Mouse (Mus musculus) liver (tissue): Measurements from ENCODE around the gene Col23a1.

Experiments
- DNase-seq: peaks from one replicate; pipeline ENCODE4 v3.0.0-alpha.2; 2020; ENCODE audit warnings: mixed read lengths

Gene Col23a1

DNA sequence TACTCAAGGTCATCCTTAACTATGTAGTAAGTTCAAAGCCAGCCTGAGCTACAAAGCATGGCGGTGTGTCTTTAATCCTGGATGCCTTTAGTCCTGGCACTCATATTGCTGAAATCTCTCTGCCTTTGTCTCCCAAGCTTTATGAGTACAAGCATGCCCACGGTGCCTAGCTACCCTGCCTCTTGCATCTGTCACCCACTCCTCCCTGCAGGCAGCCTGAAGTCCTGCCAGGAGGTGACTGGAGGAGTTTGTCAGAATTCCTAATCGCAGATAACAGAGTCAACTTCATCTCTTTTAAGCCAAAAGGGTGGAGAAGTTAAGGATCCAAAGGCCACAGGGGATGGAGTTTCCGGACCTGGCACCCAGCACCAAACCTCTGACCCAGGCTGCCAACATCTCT lies 203.7 kb downstream of the Col23a1 start:
- DNase-seq: no peak

DNA sequence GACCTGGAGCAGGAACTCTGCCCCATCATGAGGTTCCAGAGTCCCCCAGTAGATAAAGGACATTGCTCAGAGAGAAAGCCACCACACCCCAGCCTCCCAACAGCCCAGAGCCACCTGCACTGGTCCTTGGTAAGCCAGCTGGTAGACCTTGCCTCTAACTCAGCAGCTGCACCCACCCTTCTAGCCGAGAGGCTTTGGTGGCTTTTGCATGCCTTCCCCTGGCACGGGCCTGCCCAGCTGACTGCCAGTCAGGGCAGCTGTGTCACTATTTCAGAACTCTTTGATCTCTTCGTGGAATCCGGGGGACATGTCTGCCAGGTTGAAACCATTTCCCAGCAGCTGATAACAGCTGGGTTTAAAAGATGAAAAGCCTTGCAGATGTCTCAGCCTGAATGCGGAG lies 204.5 kb downstream of the Col23a1 start:
- no peak for DNase-seq

DNA sequence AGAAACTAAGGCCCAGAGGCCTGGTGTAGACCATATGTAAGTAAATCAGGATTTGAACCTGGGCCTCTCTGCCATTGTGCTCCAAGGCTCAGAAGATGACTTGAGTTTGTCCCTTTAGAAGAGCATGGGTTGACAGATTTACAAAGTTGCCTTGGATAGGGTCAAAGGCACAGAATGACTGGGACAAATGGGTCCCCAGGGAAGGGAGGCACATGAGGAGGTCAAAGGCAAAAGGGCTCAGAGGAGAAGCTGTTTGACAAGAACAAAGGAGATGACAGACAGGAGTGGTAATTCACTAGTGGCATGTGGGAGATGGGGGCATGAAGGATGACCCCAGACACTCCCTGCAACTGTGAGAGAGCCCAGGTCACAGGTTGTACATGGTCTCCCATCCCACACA lies 210.1 kb downstream of the Col23a1 start:
- DNase-seq: no peak

GRCm38 (mm10) chr11:51502431-51502851 lies 212.7 kb downstream of the Col23a1 start:
- no peak for DNase-seq

- DNase-seq: peak; percentile 12
These were observed 215.2 kb downstream of the Col23a1 start for GRCm38 (mm10) chr11:51504946-51505345.

GRCm38 (mm10) chr11:51508053-51508452 lies 218.3 kb downstream of the Col23a1 start:
- no peak for DNase-seq

DNA sequence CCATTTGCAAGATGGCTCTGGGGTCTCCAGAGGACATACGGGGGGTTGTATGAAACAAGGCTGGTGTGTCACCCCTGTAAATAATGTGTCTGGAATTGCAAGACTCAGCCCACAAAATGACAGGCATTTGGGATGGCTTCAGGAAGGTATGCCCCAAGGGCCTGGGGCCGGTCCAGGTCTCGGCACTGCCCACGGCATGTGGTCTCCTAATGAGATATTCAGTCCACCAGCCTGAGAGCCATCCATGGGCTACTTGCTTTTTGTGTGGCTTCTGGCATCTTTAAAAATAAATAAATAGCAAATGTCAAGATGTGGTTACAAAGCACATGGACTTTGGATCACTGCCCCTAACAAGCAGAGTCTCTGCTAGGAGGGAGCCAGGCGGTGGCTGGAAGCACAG lies 219.5 kb downstream of the Col23a1 start:
- DNase-seq: no peak

- no peak for DNase-seq
These were observed 223.3 kb downstream of the Col23a1 start for GRCm38 (mm10) chr11:51513019-51513418.

- no peak for DNase-seq
These were observed 225.6 kb downstream of the Col23a1 start for GRCm38 (mm10) chr11:51515346-51515745.

DNA sequence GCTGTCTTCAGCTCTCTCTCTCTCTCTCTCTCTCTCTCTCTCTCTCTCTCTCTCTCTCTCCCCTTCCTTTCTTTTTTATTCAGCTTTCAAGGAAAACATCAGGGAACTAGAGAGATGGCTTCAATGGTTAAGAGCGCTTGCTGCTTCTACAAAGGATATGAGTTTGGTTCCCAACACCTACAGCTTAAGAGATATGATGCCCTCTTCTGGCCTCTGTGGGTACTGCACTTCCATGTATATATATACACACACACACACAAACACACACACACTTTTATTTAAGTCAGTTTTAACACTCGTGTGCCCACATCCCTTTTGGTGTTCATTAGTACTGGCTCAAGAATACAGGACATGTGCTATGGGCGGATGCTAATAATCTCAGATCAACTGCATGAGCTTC lies 228.4 kb downstream of the Col23a1 start:
- DNase-seq: peak; percentile 33

DNA sequence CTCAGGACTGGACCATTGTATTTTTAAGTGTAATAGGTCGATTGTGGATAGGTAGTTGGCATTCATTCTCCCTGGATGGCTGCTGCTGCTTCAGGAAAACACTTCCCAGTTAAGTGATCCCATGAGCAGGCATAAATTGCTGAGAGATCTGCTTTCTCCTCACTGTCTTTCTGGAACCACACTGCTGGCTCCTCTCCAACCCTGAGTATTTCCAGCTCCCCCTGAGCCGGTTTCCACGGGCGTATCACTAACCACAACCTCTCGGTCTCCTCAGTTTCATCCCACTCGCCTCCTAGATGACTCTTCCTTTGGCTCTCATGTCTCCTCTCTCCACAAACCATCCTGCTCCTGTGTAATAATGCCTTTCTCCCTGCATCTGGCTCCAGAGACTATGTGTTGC lies 228.9 kb downstream of the Col23a1 start:
- DNase-seq: no peak

- no peak for DNase-seq
These were observed 231.7 kb downstream of the Col23a1 start for GRCm38 (mm10) chr11:51521440-51521839.

DNA sequence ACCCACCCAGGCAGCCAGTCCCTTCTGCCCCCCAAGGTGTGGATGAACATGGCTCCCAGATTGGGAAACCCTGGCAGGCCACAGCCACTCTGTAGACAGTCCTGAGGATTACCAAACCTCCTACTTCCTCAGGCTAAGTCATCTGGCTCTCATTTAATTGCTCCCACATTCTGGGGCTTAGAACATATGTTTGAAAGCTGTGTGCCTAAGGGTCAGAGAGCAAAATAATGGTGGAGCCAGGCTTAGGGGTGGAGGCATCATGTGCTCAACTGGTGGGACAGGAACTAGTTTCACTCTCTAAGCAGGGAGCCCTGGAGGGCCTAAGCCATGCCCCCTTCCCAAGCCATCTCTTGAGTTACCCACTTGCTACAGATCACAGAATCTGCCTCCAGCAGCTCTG lies 233.5 kb downstream of the Col23a1 start:
- no peak for DNase-seq

- DNase-seq: no peak
These were observed 233.9 kb downstream of the Col23a1 start for GRCm38 (mm10) chr11:51523625-51524024.

DNA sequence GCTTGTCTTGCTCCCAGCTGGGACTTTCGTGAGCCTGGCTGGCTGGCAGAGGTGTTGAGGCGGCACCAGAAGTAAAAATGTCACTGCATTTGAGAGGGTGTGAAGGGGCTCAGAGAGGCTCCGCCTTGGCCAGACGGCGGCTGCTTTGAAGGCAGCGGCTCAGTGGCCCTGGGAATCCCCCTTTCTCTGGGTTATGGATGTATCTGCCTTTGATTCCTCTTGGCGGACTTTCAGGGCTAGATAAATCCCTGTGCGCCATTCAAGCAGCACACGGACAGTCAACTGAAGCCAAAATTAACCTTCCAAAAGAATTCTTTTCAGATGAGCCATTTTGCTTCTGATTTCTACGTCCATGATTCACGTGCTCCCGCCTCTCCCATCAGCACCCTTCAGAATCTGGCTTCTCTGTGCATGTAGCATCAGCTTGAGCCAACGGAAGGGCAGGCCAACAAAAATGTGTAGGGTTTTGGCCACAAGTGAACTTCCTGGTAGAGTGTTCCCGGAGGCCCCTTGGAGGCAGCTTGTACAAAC lies 237.0 kb downstream of the Col23a1 start:
- no peak for DNase-seq

GRCm38 (mm10) chr11:51533128-51533533 lies 243.4 kb downstream of the Col23a1 start:
- DNase-seq: no peak

GRCm38 (mm10) chr11:51534314-51534713 lies 244.6 kb downstream of the Col23a1 start:
- DNase-seq: peak; percentile 30

- DNase-seq: no peak
These were observed 248.7 kb downstream of the Col23a1 start for GRCm38 (mm10) chr11:51538388-51538787.

DNA sequence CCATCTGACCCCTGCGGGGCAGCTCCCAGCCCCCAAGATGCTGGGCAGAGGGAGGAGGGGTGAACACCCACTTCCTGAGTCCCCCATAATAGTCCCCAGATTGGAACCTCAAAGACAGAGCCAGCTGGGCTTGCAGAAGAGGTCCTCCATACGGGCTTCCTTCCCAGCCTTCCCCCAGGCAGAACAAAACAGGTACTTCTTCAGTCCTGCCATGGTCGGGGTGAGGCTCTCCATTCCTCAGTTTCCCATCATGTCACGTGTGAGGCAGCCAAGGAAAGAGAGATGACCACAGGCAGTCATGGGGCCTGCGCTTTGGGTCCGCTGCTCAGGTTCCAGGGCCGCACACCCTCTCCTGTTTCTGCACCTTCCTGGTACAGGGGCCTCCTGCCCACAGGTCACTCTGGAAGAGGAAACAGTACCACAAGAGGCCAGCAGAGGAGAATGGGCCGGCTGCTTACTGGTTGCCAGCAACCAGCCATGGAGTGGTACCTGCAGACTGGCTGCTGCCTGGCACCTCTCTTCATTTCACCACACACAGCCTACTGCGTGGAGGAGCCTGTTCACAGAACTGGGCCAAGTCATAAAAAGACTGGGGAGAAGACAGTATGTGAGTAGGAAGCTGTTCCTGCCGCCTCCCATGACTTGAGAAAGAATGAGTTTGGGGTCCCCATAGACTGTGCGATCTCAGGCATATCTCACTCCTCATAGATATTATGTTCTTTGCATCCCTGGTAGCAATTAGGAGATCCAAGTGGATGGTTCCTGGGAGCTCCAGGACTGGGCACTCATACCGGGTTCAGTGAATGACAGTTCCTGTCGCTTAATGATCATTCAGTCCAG lies 249.4 kb downstream of the Col23a1 start:
- DNase-seq: no peak

DNA sequence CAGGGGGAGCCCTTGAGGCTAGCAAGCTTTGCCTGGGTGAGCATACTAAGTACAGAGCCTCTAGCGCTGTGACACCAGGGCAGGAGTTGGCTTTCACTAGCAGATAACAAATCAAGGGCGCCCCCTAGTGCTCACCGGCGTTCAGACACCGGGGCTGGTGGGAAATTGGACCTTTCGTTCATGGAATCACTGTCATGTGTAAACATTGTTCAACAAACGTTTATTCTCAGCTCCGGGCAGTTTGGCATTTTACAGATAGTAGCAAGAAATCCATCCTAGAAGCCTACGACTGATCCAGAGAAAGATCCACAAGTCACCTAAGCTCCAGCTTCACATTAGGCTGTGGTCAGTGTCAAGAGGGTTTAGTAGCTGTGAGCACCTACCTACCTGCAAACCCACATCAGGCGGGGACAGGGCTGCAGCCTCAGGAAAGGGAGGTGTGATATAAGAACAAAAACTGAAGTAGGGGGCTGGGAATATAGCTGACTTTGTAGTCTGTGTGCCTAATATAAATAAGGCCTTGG lies 250.1 kb downstream of the Col23a1 start:
- peak; percentile 94 for DNase-seq

GRCm38 (mm10) chr11:51542424-51542823 lies 252.7 kb downstream of the Col23a1 start:
- no peak for DNase-seq

GRCm38 (mm10) chr11:51543487-51544050 lies 253.8 kb downstream of the Col23a1 start:
- no peak for DNase-seq

DNA sequence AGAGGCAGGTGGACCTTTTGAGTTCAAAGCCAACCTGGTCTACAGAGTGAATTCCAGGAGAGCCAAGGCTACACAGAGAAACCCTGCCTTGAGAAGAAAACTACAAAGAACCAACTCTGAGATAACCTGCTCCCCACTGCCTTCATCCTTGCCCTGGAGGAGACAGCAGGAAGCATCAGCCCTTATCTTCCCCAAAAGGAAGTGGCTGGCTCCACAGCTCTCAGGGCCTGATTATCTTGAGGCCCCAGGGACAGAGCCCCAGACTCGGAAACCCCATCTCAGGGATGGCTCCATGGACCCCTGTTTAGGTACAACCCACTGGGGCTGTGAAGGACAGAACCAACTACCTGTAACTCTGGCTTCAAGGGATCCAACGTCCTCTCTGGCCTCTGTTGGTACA lies 254.7 kb downstream of the Col23a1 start:
- peak; percentile 28 for DNase-seq

DNA sequence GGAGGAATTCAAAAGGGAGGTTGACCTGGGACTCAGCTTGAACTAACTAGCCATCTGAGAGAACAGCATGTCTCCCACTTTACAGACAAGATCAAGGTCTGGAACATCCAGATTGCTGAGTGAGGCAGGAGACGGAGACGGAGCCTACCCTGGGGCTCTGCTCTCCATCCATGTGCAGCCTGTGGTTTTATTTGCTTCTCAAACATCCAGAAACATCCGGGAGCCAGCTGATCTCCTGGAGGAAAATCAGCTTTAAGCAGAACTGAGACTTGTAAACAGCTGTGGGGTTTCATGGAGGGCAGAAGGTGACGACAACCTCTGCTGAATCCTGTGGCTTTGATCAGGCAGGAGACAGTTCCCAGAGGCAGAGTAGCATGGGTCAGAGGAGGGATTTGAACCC lies 256.1 kb downstream of the Col23a1 start:
- DNase-seq: no peak
